Mouse (Mus musculus) retina, embryonic 14.5 days (tissue): ENCODE measurements around the gene 1700017B05Rik.
A peak's percentile ranks its signal among the peaks of the same experiment; 100 is the strongest.
"Not testable (repeated sequence)": the region's sequence is repeated elsewhere in the genome, so short reads cannot be mapped to it uniquely, and the experiment has no call there.

Source experiments
- DNase-seq: peaks from one replicate; pipeline ENCODE4 v3.0.0-alpha.2; 2015; ENCODE audit warnings: low spot score

Gene 1700017B05Rik

GRCm38 (mm10) chr9:57244106-57244685 lies 18.2 kb downstream of the 1700017B05Rik start:
- no peak for DNase-seq

GRCm38 (mm10) chr9:57242916-57243315 lies 19.5 kb downstream of the 1700017B05Rik start:
- DNase-seq, result no peak

GRCm38 (mm10) chr9:57241111-57241510 lies 21.3 kb downstream of the 1700017B05Rik start:
- DNase-seq, result no peak

- DNase-seq, result no peak
These were observed 24.2 kb downstream of the 1700017B05Rik start for GRCm38 (mm10) chr9:57238220-57238619.

- no peak for DNase-seq
These were observed 24.7 kb downstream of the 1700017B05Rik start for GRCm38 (mm10) chr9:57237705-57238104.

GRCm38 (mm10) chr9:57236256-57236655 lies 26.2 kb downstream of the 1700017B05Rik start, which contains the start of gene Trcg1:
TSS of gene Trcg1 (plus strand) at chr9:57236556.
- no peak for DNase-seq

GRCm38 (mm10) chr9:57233767-57234166 lies 28.6 kb downstream of the 1700017B05Rik start:
- no peak for DNase-seq

GRCm38 (mm10) chr9:57233142-57233541 lies 29.3 kb downstream of the 1700017B05Rik start:
- DNase-seq, result no peak

- DNase-seq, result no peak
These were observed 30.0 kb downstream of the 1700017B05Rik start for GRCm38 (mm10) chr9:57232341-57232940.

- DNase-seq, result no peak
These were observed 30.7 kb downstream of the 1700017B05Rik start for GRCm38 (mm10) chr9:57231536-57232255.

GRCm38 (mm10) chr9:57230146-57230783 lies 32.1 kb downstream of the 1700017B05Rik start:
- no peak for DNase-seq

GRCm38 (mm10) chr9:57229726-57230125 lies 32.7 kb downstream of the 1700017B05Rik start:
- no peak for DNase-seq

GRCm38 (mm10) chr9:57228186-57228585 lies 34.2 kb downstream of the 1700017B05Rik start:
- DNase-seq, result no peak

- no peak for DNase-seq
These were observed 35.2 kb downstream of the 1700017B05Rik start for GRCm38 (mm10) chr9:57227203-57227602.

GRCm38 (mm10) chr9:57226628-57227122 lies 35.7 kb downstream of the 1700017B05Rik start:
- not testable (repeated sequence) for DNase-seq

GRCm38 (mm10) chr9:57225780-57226627 lies 36.4 kb downstream of the 1700017B05Rik start:
- DNase-seq, result no peak

GRCm38 (mm10) chr9:57223341-57223740 lies 39.1 kb downstream of the 1700017B05Rik start:
- DNase-seq, result no peak

GRCm38 (mm10) chr9:57220356-57220755 lies 42.1 kb downstream of the 1700017B05Rik start:
- peak; percentile 71 for DNase-seq

- DNase-seq, result no peak
These were observed 42.9 kb downstream of the 1700017B05Rik start for GRCm38 (mm10) chr9:57219511-57219910.

- DNase-seq, result no peak
These were observed 43.6 kb downstream of the 1700017B05Rik start for GRCm38 (mm10) chr9:57218776-57219175.

- DNase-seq, result no peak
These were observed 45.2 kb downstream of the 1700017B05Rik start for GRCm38 (mm10) chr9:57217220-57217619.
